Mouse (Mus musculus): ENCODE measurements around the gene Prune2.
"Not testable (repeated sequence)": the region's sequence is repeated elsewhere in the genome, so short reads cannot be mapped to it uniquely, and the experiment has no call there.

Prune2 gene

DNA sequence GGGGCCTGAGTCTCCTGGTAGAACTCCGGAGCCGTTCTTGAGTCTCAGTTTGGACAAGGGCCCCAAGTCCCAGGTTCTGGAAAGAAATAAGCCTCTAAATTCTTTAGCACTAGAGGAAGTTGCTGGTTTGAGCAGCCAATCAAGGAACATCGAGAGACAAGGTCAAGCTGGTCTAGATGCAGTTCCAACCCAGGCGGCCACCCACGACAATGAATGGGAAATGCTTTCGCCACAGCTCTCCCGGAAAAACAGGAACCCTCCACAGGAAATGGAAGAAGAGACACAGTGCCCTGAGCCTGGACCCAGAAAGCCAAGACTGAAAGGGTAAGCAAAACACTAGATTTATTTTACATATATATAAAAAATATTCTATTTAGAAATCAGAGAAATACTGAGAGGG, 169.5 kb downstream of the Prune2 start:
- no peak for DNase-seq (ENCODE audit: low spot score in 2 of 2)

DNA sequence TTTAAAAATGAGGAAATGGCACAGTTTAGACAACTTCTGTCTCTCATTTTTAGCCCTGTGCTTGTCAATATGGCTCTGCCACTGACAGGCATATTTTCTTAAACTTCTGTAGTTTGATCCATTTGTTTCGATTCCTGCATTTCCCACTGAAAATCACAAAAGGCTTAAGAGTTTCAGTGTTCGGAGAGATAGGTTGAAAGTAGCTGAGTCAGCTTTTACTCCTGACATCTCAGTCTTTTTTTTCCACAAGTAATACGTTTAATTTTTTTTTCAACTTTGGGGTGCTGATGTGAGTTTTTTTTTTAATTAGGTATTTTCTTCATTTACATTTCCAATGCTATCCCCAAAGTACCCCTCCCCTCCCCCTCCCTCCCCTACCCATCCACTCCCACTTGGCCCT, 174.6 kb downstream of the Prune2 start:
- DNase-seq (ENCODE audit: low spot score in 2 of 2) = no peak

DNA sequence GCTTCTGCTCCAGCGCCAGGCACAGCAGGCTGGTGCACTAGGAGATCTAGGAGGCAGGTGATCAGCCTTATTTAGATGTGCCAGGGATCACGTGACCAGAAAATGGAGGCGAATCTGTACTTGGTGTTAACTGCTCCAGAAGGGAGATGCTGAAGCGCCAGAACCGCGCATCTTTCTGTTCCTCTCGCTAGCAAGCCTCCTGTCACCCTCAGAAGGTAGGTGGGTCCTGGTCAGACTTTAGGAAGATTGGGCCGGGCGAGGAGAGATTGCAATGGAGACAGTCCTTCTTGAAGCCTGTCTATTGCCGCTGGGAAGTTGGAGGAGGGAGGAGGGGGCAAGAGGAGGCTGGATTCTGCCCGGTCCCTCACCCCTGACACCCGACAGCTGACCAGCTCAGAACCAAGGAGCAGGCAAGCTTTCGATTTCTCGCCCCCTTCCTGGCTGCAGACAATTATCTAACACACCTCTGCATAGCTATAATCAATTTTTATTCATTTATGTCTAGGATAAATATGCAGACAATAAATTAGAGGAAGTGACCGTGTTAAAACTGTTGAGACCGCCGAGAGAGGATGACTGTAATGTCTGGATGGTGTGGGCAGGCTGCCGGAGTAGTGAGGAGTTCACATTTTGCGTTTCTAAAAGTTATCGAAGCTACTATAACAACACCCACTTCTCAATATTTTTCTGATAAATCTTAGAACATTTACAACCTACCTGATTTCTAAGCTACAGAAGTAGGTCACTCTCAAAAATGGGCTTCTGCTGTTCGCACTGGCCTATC, 181.0 kb downstream of the Prune2 start:
- peak; percentile 60 to 71 for DNase-seq (ENCODE audit: low spot score in 2 of 2)

DNA sequence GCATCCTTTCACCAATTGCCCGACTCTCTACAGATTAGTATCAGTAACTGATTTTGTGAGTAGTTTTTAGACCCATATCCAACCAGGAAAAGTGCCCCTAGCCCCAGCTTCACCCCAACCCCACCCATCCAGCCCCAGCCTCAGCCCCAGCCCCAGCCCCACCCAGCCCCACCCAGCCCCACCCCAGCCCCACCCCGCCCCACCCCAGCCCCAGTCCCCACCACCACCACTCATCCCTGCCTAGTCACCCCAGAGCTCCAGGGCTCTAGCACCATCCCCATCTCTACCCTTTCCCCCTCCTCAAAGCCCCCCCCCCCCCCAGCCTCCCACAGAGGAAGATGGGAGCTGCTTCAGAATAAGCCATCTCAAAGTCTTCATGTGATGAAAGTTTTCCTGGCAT, 181.7 kb downstream of the Prune2 start:
- DNase-seq (ENCODE audit: low spot score in 2 of 2) = no peak

DNA sequence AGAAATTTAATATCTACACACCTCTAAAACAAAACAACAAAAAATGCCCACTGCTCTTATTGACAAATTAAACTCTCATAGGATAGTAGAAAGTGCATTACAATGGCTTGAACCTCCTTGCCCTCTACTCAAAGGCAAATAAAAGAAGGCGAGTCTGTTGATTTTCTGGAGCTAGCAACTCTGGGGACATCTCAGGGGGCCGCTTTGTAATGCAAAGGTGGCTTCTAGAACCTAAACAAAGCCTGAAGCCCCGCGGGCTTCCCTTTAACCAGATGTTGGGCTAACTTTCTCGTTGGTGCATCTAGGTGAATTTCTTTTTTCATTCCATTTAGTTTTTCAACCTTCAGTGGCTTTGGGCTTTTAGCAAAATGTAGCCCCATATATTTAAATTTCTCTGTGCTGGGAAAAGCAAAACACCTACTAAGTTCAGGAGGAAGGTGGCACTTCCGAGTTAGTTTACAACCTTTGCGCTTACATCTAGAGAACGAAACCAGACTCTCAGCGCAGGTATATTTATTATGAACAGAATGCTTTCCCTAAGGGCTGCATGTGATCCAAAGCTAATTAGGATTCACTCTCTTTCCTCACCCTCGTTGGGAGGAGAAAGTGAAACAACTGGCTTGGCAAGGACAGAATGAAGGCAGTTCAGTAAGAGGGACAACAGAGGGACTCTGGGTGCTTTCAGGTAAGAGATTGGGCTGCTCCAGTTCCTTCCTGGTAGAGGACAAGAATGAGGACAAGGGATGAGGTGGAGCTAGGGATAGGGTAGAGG, 182.4 kb downstream of the Prune2 start:
- no peak for DNase-seq (ENCODE audit: low spot score in 2 of 2)

DNA sequence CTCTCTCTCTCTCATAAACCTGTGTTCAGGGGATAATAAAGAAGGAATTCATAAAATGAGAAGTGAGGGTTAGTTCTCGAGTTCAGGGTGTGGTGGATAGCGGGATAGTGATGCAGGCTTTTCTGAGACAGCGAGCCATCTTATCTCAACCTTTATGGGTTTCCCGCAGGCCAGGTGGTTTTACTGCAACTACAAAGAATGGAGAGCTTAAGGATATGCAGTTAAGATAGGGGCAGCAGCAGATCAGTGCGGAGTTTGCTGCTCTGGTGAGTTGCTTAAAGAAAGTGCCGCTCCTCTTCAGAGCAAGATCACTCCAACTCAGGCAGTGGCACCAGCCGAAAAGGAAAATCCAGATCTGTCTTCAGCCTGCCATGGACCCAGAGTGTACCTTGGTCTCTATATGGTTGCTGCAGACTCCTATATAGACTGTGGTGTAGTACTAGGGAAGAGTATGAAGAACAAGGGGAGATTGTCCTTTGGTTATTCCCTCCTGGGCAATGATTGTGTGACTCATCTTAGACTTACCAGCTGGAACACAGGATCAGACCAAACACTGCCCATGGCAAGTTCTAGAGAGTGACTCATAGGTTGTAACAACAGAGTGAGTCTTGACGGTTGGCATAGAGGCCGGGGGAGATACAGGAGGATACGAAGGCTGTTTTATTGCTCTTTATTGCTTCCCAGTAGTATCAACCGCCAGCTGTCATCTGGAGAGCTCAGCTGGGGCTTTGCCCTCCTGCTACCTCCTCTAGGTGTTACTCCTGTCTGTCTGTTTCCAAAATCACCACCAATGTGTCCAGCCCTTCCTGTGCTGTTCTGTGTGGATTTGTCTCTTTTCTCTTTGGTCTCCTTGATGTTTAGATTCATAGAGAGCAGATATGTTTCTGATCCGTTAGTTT, 184.3 kb downstream of the Prune2 start:
- no peak for DNase-seq (ENCODE audit: low spot score in 2 of 2)

DNA sequence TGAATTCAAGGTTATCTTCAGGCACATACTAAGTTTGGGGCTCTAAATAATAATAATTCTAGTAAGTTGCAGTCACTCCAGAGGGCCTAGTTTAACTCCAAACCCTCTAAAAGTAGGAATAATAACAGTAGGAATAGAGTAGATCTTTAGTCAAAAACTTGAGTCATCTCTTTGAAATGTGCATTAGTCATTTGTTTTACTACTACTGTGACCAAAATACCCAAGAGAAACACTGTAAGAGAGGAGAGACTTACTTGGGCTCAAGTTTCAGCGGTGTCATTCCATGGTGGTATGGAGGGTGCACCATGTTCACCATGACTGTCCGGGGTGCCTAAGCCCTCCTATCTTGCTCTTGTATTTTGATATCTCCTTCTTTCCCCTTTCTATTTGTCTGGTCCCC, 187.3 kb downstream of the Prune2 start:
- no peak for DNase-seq (ENCODE audit: low spot score in 2 of 2)

DNA sequence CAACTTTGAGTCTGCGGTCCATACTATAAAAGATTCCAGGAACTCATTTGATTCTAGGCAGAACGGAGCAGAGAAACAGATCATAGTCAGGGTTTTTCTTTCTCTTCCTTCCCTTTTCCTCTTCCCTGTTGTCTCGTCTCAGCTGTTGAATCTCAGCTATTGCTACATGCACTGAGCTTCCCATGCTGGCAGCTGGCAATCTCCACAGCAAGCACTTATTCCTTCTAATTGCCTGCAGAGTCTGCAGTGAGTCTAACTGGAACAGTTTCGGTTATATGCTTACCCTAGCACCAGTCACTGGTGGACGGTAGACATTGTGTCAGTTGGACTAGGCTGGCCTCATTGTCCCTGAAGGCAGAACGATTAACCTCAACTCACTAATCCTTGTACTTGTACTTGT, 188.3 kb downstream of the Prune2 start:
- DNase-seq (ENCODE audit: low spot score in 2 of 2) = no peak

DNA sequence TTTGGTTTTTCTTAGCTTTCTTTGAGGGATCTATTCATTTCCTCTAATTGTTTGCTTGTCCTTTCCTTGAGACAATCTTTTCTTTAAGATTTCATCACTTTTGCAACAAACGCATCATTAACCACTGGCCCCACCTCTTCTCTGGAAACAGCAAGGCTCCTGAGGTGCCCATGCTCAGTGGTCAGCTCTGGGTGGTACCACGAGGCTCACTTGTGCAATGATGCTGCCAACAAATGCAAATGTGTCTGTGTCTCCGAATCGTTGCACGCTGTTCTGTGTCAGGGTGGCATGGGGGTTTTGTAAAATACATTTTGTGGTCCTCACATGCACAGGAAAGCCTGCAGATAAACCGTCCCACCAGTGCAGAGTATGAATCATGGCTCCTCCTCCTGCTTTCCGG, 194.1 kb downstream of the Prune2 start:
- no peak for DNase-seq (ENCODE audit: low spot score in 2 of 2)

DNA sequence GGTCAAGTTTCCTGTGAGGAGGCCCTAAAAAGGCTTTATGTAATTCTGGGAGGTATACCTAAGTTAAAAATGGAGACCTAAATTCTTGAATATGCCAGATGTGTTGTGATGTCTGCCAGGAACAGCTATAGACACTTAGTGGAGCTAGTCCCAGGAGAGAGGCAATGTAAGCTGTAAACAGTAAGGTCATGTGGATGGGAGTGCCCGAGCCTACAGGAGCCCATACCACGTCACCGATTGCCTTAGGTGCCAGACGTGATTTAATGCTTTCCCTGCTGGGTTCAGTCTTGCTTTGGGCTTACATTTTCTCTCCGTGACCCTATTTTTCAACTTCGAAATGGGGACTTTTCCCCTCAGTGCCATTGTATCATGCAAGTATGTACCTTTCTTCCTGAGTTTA, 195.9 kb downstream of the Prune2 start:
- no peak for DNase-seq (ENCODE audit: low spot score in 2 of 2)

DNA sequence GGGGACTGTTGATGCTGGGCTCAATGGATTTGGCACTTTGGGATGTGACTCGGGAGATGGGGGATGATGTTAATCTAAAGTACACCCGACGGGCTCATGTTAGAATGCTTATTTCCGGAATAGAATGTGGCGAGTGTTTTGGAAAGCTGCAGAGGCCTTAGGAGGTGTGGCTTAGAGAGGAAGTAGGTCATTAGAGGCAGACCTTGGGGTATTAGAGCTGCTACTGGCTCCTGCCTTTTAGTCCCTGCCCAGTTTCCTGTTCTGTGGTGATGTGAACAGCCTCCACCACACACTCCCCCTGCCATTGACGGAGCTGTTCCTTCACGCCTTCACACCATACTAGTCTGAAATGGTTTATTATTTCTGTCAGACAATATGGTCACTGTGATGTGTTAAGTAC, 196.5 kb downstream of the Prune2 start:
- no peak for DNase-seq (ENCODE audit: low spot score in 2 of 2)

DNA sequence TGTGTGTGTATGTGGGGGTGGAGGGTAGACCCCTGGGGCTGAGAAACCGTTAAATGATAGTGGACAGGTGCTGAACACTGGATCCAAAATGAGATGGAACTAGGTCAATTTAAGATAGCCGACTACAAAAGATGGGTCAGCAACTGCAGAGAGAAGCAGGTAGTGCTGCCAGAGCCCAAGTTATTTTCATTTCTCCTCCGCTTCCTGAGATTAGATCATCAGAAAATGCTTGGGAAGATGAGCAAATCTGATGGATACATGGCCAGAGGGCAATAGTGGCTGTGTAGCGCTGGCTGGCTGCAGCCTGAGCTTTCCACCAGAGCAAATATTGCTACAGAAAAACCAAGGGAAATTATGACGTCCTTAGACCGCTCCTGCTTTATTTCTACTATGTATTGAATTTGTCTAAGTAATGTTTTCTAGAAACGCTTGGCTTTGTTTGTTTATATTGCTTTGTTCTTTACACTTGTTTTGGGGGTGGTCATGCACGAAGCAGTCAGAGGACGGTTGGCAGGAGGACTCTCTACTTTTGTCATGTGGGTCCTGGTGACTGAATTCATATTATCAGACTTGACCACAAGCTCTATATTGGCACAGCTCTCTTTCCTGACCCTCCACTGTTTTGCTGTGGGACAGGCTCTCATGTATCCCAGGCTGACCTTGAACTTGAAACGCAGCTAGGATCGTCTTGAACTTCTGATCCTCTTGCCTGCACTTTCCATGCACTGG, 198.2 kb downstream of the Prune2 start:
- no peak for DNase-seq (ENCODE audit: low spot score in 2 of 2)

DNA sequence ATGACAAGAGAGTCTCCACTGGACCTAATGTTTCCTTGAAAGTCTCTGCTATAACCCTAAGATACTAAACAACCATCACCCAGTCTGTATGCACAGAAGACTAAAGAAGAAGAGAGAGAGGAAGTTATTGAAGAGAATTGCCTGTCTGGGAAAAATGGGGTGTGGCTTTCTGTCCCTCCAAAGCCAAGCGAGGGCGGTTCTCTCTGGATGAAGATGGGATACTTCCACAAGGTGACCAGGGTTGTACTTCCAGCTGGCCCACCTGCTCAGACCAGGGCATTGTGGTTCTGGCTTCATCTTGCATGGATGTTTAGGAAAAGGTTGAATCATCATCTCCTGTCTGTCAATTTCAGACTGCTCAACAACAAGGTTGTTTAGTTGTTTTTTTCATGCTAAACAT, 199.3 kb downstream of the Prune2 start:
- DNase-seq (ENCODE audit: low spot score in 2 of 2) = no peak

DNA sequence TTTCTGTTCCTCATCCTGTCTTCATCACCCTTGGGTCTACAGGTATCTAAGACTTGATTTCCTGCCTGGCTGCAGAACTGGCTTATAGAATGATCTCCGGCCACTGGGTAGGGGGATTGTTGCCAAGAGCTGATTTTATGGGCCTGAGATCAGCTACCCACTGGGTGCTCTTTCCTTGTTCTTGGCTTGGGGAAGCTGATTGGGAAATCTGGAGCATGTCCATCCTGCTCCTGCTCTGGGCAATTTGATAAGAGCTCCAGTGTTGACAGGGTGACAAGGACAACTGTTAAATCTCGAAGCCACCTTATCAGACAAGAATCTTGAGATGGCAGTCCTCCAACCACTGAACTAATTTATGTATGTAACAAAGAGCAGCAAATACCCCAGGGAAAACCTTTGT, 203.8 kb downstream of the Prune2 start:
- no peak for DNase-seq (ENCODE audit: low spot score in 2 of 2)

DNA sequence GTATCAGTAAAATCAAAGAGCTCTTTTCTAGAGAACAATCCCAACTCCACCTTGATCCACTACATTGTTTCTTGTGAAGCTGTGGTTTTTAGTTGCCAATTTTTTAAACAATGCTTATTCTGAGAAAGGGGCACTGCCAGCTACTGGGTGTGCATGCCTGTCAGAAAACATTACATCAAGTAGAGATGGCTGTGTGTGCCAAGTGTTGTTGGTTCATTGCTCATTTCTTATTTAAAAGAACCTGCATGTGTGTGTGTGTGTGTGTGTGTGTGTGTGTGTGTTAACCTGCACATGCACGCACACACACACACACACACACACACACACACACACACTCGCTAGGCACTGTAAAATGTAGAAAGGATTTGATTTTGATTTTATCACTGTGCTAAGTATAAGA, 204.3 kb downstream of the Prune2 start:
- DNase-seq (ENCODE audit: low spot score in 2 of 2) = no peak

DNA sequence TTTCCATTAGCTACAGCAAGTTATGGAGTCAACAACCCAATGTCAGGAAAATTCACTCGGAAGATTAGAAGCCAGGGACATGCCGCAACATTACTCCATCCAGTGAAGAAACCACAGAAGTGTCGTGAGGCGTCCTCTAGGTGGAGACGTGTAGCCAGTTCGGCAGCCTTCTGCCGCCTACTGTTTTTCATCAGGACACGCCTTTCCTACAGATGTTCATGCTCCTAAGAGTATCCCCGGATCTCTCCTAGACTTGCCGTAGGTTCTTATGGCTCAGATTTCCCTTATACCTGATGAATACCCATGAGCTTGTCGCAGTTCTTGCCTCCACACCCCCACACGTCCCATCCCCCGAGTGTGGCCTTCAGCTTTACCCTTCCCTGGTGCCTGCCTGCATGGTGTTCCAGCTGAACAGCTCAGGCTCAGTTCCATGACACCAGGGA, 207.6 kb downstream of the Prune2 start:
- DNase-seq (ENCODE audit: low spot score in 2 of 2) = peak in 1 of 2 experiments; percentile 26

DNA sequence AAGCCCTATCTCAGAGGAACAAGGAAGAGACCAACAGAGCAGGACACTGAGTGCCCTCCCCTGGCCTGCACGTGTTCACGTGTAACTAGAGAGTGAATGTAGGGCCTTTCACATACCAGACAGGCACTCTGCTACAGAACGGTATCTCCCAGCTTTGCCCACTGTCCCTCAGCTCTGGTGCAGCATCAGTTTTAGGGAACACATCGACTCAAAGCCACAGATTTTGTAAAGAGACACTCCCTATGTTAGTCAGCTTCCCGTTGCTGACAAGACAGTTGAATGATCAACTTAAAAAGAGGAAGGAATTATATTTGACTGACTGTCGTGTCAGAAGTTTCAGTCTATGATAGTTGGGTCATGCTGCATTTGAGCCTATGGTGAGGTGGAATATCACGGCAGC, 210.4 kb downstream of the Prune2 start:
- no peak for DNase-seq (ENCODE audit: low spot score in 2 of 2)

DNA sequence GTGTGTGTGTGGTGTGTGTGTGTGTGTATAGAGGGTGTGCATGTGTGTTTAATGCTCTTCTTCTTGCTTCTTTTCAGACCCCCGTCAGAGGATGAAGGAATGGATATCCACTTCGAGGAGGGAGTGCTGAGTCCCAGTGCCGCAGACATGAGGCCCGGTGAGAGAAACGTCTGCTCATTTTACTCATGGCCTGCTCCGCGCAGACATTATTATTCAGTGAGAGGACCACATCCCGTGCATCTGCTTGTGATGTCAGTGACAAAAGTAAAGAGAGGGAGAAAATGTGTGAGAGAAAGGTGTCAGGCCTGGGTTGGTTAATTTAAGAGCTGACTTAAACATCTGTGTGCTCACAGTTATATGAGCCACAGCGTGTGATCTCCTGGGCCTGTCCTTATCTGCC, 212.3 kb downstream of the Prune2 start:
- no peak for DNase-seq (ENCODE audit: low spot score in 2 of 2)

DNA sequence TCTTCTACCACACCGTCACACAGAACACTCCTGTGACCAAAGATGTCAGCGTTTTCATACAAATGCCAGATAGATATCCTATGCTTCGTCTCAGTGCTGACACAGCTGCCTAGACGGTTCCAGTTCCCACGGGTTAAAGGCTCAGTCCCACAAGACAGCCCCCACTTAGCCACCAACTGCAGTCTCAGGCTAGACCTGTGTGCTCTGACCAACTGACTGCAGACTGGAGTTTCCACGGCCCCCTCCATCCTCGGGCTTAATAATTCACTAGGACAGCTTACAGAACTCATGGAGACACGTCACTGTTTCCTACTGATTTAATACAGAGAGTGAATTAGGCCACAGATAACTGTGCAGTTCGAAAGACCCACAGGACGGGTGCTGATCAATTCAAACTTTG, 213.8 kb downstream of the Prune2 start:
- no peak for DNase-seq (ENCODE audit: low spot score in 2 of 2)

DNA sequence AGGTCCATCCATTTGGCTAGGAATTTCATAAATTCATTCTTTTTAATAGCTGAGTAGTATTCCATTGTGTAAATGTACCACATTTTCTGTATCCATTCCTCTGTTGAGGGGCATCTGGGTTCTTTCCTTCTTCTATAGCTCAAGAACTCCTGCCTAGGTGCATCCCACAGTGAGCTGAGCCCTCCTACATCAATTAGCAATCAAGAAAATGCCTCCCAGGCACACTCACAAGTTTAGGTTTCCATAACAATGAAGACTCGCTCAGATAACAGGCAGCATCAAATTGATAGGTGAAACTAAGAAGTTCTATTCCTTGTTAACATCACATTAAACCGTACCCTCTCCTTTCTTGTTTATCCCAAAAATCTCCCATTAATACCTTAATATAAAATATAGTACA, 218.6 kb downstream of the Prune2 start:
- DNase-seq (ENCODE audit: low spot score in 2 of 2) = not testable (repeated sequence)

DNA sequence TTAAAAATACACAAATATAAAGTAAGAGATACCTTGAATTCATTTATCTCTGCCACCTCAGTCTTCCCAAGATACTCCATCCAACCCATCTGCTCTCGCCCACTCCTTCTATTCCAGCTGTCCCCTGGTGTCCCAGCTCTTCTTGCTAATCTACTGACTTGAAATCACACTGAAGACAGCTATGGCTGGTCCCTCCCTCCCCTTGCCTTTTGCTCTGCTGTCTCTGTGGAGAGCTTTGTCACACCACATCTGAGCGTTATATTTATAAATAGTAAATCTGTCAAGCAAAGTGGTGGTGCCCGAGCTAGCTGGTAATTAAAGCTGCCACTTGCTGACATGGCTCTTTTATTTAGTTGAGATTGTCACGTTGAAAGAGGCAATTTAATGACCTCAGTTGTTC, 224.6 kb downstream of the Prune2 start:
- peak; percentile 10 to 15 for DNase-seq (ENCODE audit: low spot score in 2 of 2)

DNA sequence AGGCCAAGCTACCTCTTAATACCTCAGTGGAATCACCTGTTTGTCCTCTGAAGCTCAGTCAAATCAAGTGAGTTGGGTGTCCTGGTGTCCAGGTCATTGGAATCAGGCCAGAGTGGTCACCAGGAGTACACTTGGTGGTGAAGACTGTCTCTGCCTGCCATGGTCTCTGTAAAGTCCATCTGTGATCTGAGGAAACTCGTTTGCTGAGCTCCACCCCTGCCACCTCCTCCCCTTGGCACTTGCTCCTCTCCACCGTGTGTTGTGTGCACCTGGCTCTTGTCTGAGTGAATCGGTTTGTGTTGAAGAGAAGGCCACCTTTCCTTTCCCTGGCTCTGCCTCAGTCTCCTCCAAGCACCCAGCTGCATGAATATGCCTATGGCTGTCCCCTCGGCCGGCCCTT, 238.8 kb downstream of the Prune2 start:
- no peak for DNase-seq (ENCODE audit: low spot score in 2 of 2)
